Mouse (Mus musculus) liver, embryonic 11.5 days (tissue): ENCODE measurements around the gene Fv1. TPM values are rescaled to one million over a fixed set of nuclear protein-coding genes. Genes with fewer than 3 reads are reported as not detected.

Source experiments
- ATAC-seq: fragments of 200-750 bp; cut with Nextera tagmentation; replicated peaks from 2 replicates; pipeline ENCODE4 v1.8.0; 2017; ENCODE audit warnings: moderate number of reproducible peaks, mild to moderate bottlenecking, moderate TSS enrichment, moderate library complexity; ENCODE audit not compliant: low FRiP score
- DNase-seq: peaks from one replicate; pipeline ENCODE4 v3.0.0-alpha.2; 2017; ENCODE audit warnings: low spot score
- H3K27ac ChIP-seq: fragments of 300-500 bp; sonication (generic); 2 replicates; pipeline ENCODE4 v1.5.1; 2014; ENCODE audit warnings: mild to moderate bottlenecking, low read depth, low read length, control low read depth
- H3K27me3 ChIP-seq: fragments of 300-500 bp; sonication (generic); replicated peaks from 2 replicates; pipeline ENCODE4 v1.6.1; 2014; ENCODE audit warnings: low read length, mixed read lengths; ENCODE audit not compliant: control insufficient read depth, insufficient read depth
- H3K36me3 ChIP-seq: fragments of 300-500 bp; sonication (generic); 2 replicates; pipeline ENCODE4 v1.6.1; 2014; ENCODE audit warnings: mild to moderate bottlenecking, low read length, moderate library complexity, mixed read lengths; ENCODE audit not compliant: control insufficient read depth, insufficient read depth
- H3K4me1 ChIP-seq: fragments of 300-500 bp; sonication (generic); replicated peaks from 2 replicates; pipeline ENCODE4 v1.6.1; 2014; ENCODE audit warnings: low read length, mixed read lengths; ENCODE audit not compliant: control insufficient read depth, insufficient read depth
- H3K4me2 ChIP-seq: fragments of 300-500 bp; sonication (generic); 2 replicates; pipeline ENCODE4 v1.6.1; 2014; ENCODE audit warnings: mild to moderate bottlenecking, control low read depth, moderate library complexity
- H3K4me3 ChIP-seq: fragments of 300-500 bp; sonication (generic); 2 replicates; pipeline ENCODE4 v1.5.1; 2014; ENCODE audit warnings: low read depth, low read length, control low read depth
- H3K9ac ChIP-seq: fragments of 300-500 bp; sonication (generic); 2 replicates; pipeline ENCODE4 v1.6.1; 2014; ENCODE audit warnings: low read depth, low read length, control low read depth
- H3K9me3 ChIP-seq: fragments of 300-500 bp; sonication (generic); 2 replicates; pipeline ENCODE4 v1.6.1; 2016; ENCODE audit warnings: low read length, inconsistent platforms, mixed read lengths; ENCODE audit not compliant: control insufficient read depth
- WGBS: fragments of 180-500 bp; shearing (Covaris S2); extraction: QIAGEN DNeasy Blood & Tissue Kit; methylation state at CpG from one replicate; pipeline ENCODE4 v1.1.7; 2014; 5-methylcytosine and 5-hydroxymethylcytosine counted together
- polyA plus RNA-seq: library from polyadenylated mRNA; unstranded; fragments of >200 nt; fragmentation: Nextera tagmentation; extraction: Ambion mirVana; gene quantifications from 2 replicates; pipeline ENCODE4 v1.2.1, GENCODE M21; 2014

The Fv1 gene
- polyA plus RNA-seq, 1 experiment from 2014 or later: 7.0 TPM

GRCm38 (mm10) chr4:147890341-147890740 is 21.6 kb downstream of the Fv1 start:
- Histone ChIP-seq H3K4me2 (no peak overlapping the region), H3K36me3 (peaks cover 45% of the 10 kb centered on the region), H3K27ac (no peak overlapping the region), H3K9ac (no peak overlapping the region), H3K4me1 (no peaks in the 10 kb centered on the region), H3K9me3 (no peaks in the 10 kb centered on the region), H3K27me3 (no peaks in the 10 kb centered on the region), H3K4me3 (no peak overlapping the region)
- ATAC-seq (no peak), DNase-seq (no peak)
- 85% methylated on average over 6 of the region's 6 CpGs for WGBS

GRCm38 (mm10) chr4:147895815-147896330 is 27.1 kb downstream of the Fv1 start:
- Histone ChIP-seq H3K4me2 (no peak overlapping the region), H3K36me3 (peaks cover 35% of the 10 kb centered on the region; the same call in 1 of the 2 replicates)

GRCm38 (mm10) chr4:147896411-147896810 is 27.6 kb downstream of the Fv1 start:
- no peaks in the 10 kb centered on the region for H3K9me3 ChIP-seq
- H3K4me2 ChIP-seq: no peak overlapping the region
- H3K9ac ChIP-seq: no peak overlapping the region
- no peaks in the 10 kb centered on the region for H3K27me3 ChIP-seq
- H3K4me1 ChIP-seq: peaks cover 5% of the 10 kb centered on the region; the same call in 1 of the 2 replicates
- WGBS: 77% methylated on average over 1 of the region's 1 CpGs
- DNase-seq (no peak), ATAC-seq (no peak)
- no peak overlapping the region for H3K27ac ChIP-seq
- H3K36me3 ChIP-seq: peaks cover 36% of the 10 kb centered on the region; the same call in 1 of the 2 replicates
- no peak overlapping the region for H3K4me3 ChIP-seq

More at GRCm38 (mm10) chr4:147895815-147896330, 27.1 kb downstream of the Fv1 start:
- Histone ChIP-seq H3K9ac (no peak overlapping the region), H3K4me1 (peaks cover 3% of the 10 kb centered on the region; the same call in 1 of the 2 replicates), H3K4me3 (no peak overlapping the region), H3K27ac (no peak overlapping the region), H3K9me3 (no peaks in the 10 kb centered on the region), H3K27me3 (no peaks in the 10 kb centered on the region)
- DNase-seq (no peak), ATAC-seq (no peak)
- 83% methylated on average over 4 of the region's 4 CpGs for WGBS

- Histone ChIP-seq H3K9me3 (no peaks in the 10 kb centered on the region), H3K36me3 (peaks cover 36% of the 10 kb centered on the region; the same call in 1 of the 2 replicates), H3K4me2 (no peak overlapping the region), H3K27me3 (no peaks in the 10 kb centered on the region), H3K9ac (no peak overlapping the region), H3K4me3 (no peak overlapping the region), H3K4me1 (peaks cover 5% of the 10 kb centered on the region; the same call in 1 of the 2 replicates), H3K27ac (no peak overlapping the region)
- ATAC-seq (no peak), DNase-seq (no peak)
- WGBS: 83% methylated on average over 3 of the region's 3 CpGs
These were observed 28.6 kb downstream of the Fv1 start for GRCm38 (mm10) chr4:147897348-147897747.

- H3K4me3 ChIP-seq: no peak overlapping the region
- ATAC-seq (no peak), DNase-seq (no peak)
- no peak overlapping the region for H3K9ac ChIP-seq
- H3K4me2 ChIP-seq: no peak overlapping the region
- no peak overlapping the region for H3K27ac ChIP-seq
- WGBS: 86% methylated on average over 7 of the region's 7 CpGs
- H3K4me1 ChIP-seq: peaks cover 14% of the 10 kb centered on the region; the same call in 1 of the 2 replicates
- H3K27me3 ChIP-seq: no peaks in the 10 kb centered on the region
- H3K9me3 ChIP-seq: no peaks in the 10 kb centered on the region
- H3K36me3 ChIP-seq: peaks cover 37% of the 10 kb centered on the region; the same call in 1 of the 2 replicates
These were observed 31.7 kb downstream of the Fv1 start for GRCm38 (mm10) chr4:147900452-147900851.

GRCm38 (mm10) chr4:147902906-147903500 is 34.2 kb downstream of the Fv1 start:
- 90% methylated on average over 12 of the region's 12 CpGs for WGBS
- Histone ChIP-seq H3K4me1 (peaks cover 14% of the 10 kb centered on the region; the same call in 1 of the 2 replicates), H3K4me2 (peak overlapping the region; percentile 80), H3K27me3 (no peaks in the 10 kb centered on the region), H3K4me3 (no peak overlapping the region), H3K36me3 (peaks cover 21% of the 10 kb centered on the region; the same call in 1 of the 2 replicates), H3K9me3 (no peaks in the 10 kb centered on the region), H3K27ac (no peak overlapping the region), H3K9ac (peak overlapping the region; percentile 80)
- no peak for DNase-seq
- no peak for ATAC-seq

GRCm38 (mm10) chr4:147903601-147904000 is 34.8 kb downstream of the Fv1 start:
- 69% methylated on average over 3 of the region's 3 CpGs for WGBS
- no peak for ATAC-seq

GRCm38 (mm10) chr4:147904313-147905089 is 35.7 kb downstream of the Fv1 start, which contains the start of gene Mfn2:
Gene Mfn2 (minus strand): TSS chr4:147904704.
- peaks cover 14% of the 10 kb centered on the region; the same call in 1 of the 2 replicates for H3K4me1 ChIP-seq
- H3K9ac ChIP-seq: peak within 1 kb of the TSS; percentile 80
- peak; percentile 91 for ATAC-seq
- no peaks in the 10 kb centered on the region for H3K27me3 ChIP-seq
- peak within 1 kb of the TSS; percentile 89 for H3K4me3 ChIP-seq
- no peaks in the 10 kb centered on the region for H3K9me3 ChIP-seq
- peak; percentile 91 for DNase-seq
- H3K36me3 ChIP-seq: peaks cover 13% of the 10 kb centered on the region; the same call in 1 of the 2 replicates
- peak within 1 kb of the TSS; percentile 76 for H3K27ac ChIP-seq
- WGBS: under 1% methylated on average over 59 of the region's 59 CpGs
- peak within 1 kb of the TSS; percentile 80 for H3K4me2 ChIP-seq

More at GRCm38 (mm10) chr4:147903601-147904000, 34.8 kb downstream of the Fv1 start:
- Histone ChIP-seq H3K36me3 (peaks cover 17% of the 10 kb centered on the region; the same call in 1 of the 2 replicates), H3K9me3 (no peaks in the 10 kb centered on the region), H3K4me1 (peaks cover 14% of the 10 kb centered on the region; the same call in 1 of the 2 replicates), H3K4me3 (peak overlapping the region; percentile 89), H3K9ac (peak overlapping the region; percentile 80), H3K27ac (no peak overlapping the region), H3K27me3 (no peaks in the 10 kb centered on the region), H3K4me2 (peak overlapping the region; percentile 80)
- no peak for DNase-seq
